Mouse (Mus musculus): Measurements from ENCODE around the gene Hnrnpr. TPM values are rescaled to one million over a fixed set of nuclear protein-coding genes. Genes with fewer than 3 reads are reported as not detected.

The Hnrnpr gene
- polyA plus RNA-seq, 1 experiment from 2014 or later = 182 TPM

- H3K36me3 ChIP-seq = peaks cover under 1% of the 10 kb centered on the region; the same call in 1 of the 2 replicates
- ATAC-seq (ENCODE audit: low FRiP score) = peak; percentile 61
- H3K9me3 ChIP-seq (replicated peaks) = no peaks in the 10 kb centered on the region
- H3K4me2 ChIP-seq = peak overlapping the region; percentile 75
- peak overlapping the region; percentile 97 for H3K27ac ChIP-seq (replicated peaks)
- peaks cover 39% of the 10 kb centered on the region for H3K4me1 ChIP-seq
- H3K4me3 ChIP-seq (replicated peaks) = peak overlapping the region; percentile 91
- H3K27me3 ChIP-seq (replicated peaks) = no peaks in the 10 kb centered on the region
- H3K9ac ChIP-seq (replicated peaks) = peak overlapping the region; percentile 96
- WGBS = under 1% methylated on average over 73 of the region's 81 CpGs
Measured at GRCm38 (mm10) chr4:136311042-136311999, 579 bp downstream of the Hnrnpr start.

- Histone ChIP-seq H3K9me3 (replicated peaks) (no peaks in the 10 kb centered on the region), H3K4me1 (peaks cover 39% of the 10 kb centered on the region), H3K36me3 (peaks cover 5% of the 10 kb centered on the region; the same call in 1 of the 2 replicates), H3K27me3 (replicated peaks) (no peaks in the 10 kb centered on the region), H3K9ac (replicated peaks) (0 out of 2 replicates have a peak overlapping the region, but pooled peaks have one; percentile 32), H3K27ac (replicated peaks) (no peak overlapping the region), H3K4me2 (peak overlapping the region; percentile 75), H3K4me3 (replicated peaks) (peak overlapping the region; percentile 91)
- ATAC-seq (ENCODE audit: low FRiP score) = no peak
- 22% methylated on average over 4 of the region's 4 CpGs for WGBS
Measured at GRCm38 (mm10) chr4:136312616-136313015, 1.9 kb downstream of the Hnrnpr start.

- Histone ChIP-seq H3K9ac (replicated peaks) (no peak overlapping the region), H3K9me3 (replicated peaks) (no peaks in the 10 kb centered on the region), H3K4me1 (peaks cover 19% of the 10 kb centered on the region), H3K4me2 (no peak overlapping the region), H3K27ac (replicated peaks) (no peak overlapping the region), H3K36me3 (peaks cover 42% of the 10 kb centered on the region), H3K4me3 (replicated peaks) (no peak overlapping the region), H3K27me3 (replicated peaks) (no peaks in the 10 kb centered on the region)
- 81% methylated on average over 4 of the region's 4 CpGs for WGBS
- no peak for ATAC-seq (ENCODE audit: low FRiP score)
Measured at GRCm38 (mm10) chr4:136317667-136318066, 6.9 kb downstream of the Hnrnpr start.

GRCm38 (mm10) chr4:136320016-136320415 lies 9.3 kb downstream of the Hnrnpr start:
- ATAC-seq (ENCODE audit: low FRiP score) = no peak
- peaks cover 2% of the 10 kb centered on the region for H3K4me1 ChIP-seq
- no peaks in the 10 kb centered on the region for H3K27me3 ChIP-seq (replicated peaks)
- H3K4me2 ChIP-seq = no peak overlapping the region
- no peaks in the 10 kb centered on the region for H3K9me3 ChIP-seq (replicated peaks)
- H3K9ac ChIP-seq (replicated peaks) = no peak overlapping the region
- no peak overlapping the region for H3K27ac ChIP-seq (replicated peaks)
- peaks cover 42% of the 10 kb centered on the region for H3K36me3 ChIP-seq
- WGBS = 87% methylated on average over 4 of the region's 4 CpGs
- H3K4me3 ChIP-seq (replicated peaks) = no peak overlapping the region

- H3K27ac ChIP-seq (replicated peaks) = no peak overlapping the region
- 73% methylated on average over 2 of the region's 2 CpGs for WGBS
- no peak overlapping the region for H3K9ac ChIP-seq (replicated peaks)
- no peak overlapping the region for H3K4me2 ChIP-seq
- H3K4me1 ChIP-seq = no peaks in the 10 kb centered on the region
- H3K4me3 ChIP-seq (replicated peaks) = no peak overlapping the region
- peaks cover 36% of the 10 kb centered on the region for H3K36me3 ChIP-seq
- no peaks in the 10 kb centered on the region for H3K27me3 ChIP-seq (replicated peaks)
- H3K9me3 ChIP-seq (replicated peaks) = no peaks in the 10 kb centered on the region
- no peak for ATAC-seq (ENCODE audit: low FRiP score)
Measured at GRCm38 (mm10) chr4:136324226-136324625, 13.5 kb downstream of the Hnrnpr start.

- 95% methylated on average over 5 of the region's 5 CpGs for WGBS
- H3K36me3 ChIP-seq = peaks cover 21% of the 10 kb centered on the region; the same call in 1 of the 2 replicates
- no peak for ATAC-seq (ENCODE audit: low FRiP score)
- no peak overlapping the region for H3K4me3 ChIP-seq (replicated peaks)
- H3K27ac ChIP-seq (replicated peaks) = no peak overlapping the region
- H3K9ac ChIP-seq (replicated peaks) = no peak overlapping the region
- no peaks in the 10 kb centered on the region for H3K27me3 ChIP-seq (replicated peaks)
- no peak overlapping the region for H3K4me2 ChIP-seq
- H3K9me3 ChIP-seq (replicated peaks) = no peaks in the 10 kb centered on the region
- no peaks in the 10 kb centered on the region for H3K4me1 ChIP-seq
Measured at GRCm38 (mm10) chr4:136327238-136327637, 16.5 kb downstream of the Hnrnpr start.

- Histone ChIP-seq H3K27ac (replicated peaks) (no peak overlapping the region), H3K9me3 (replicated peaks) (no peaks in the 10 kb centered on the region), H3K9ac (replicated peaks) (no peak overlapping the region), H3K27me3 (replicated peaks) (no peaks in the 10 kb centered on the region), H3K4me2 (no peak overlapping the region), H3K4me1 (no peaks in the 10 kb centered on the region), H3K36me3 (peaks cover 29% of the 10 kb centered on the region), H3K4me3 (replicated peaks) (no peak overlapping the region)
- ATAC-seq (ENCODE audit: low FRiP score) = no peak
Measured at GRCm38 (mm10) chr4:136328115-136328514, 17.4 kb downstream of the Hnrnpr start.

- 96% methylated on average over 3 of the region's 3 CpGs for WGBS
- H3K36me3 ChIP-seq = peaks cover 47% of the 10 kb centered on the region
- H3K9me3 ChIP-seq (replicated peaks) = no peaks in the 10 kb centered on the region
- no peak overlapping the region for H3K4me3 ChIP-seq (replicated peaks)
- H3K4me2 ChIP-seq = no peak overlapping the region
- H3K27ac ChIP-seq (replicated peaks) = no peak overlapping the region
- no peaks in the 10 kb centered on the region for H3K4me1 ChIP-seq
- H3K9ac ChIP-seq (replicated peaks) = no peak overlapping the region
- no peaks in the 10 kb centered on the region for H3K27me3 ChIP-seq (replicated peaks)
- no peak for ATAC-seq (ENCODE audit: low FRiP score)
Measured at GRCm38 (mm10) chr4:136331709-136332108, 21.0 kb downstream of the Hnrnpr start.

- no peaks in the 10 kb centered on the region for H3K27me3 ChIP-seq (replicated peaks)
- no peaks in the 10 kb centered on the region for H3K4me1 ChIP-seq
- H3K9ac ChIP-seq (replicated peaks) = no peak overlapping the region
- ATAC-seq (ENCODE audit: low FRiP score) = no peak
- H3K36me3 ChIP-seq = peaks cover 48% of the 10 kb centered on the region
- no peak overlapping the region for H3K27ac ChIP-seq (replicated peaks)
- no peaks in the 10 kb centered on the region for H3K9me3 ChIP-seq (replicated peaks)
- 87% methylated on average over 3 of the region's 3 CpGs for WGBS
- H3K4me2 ChIP-seq = no peak overlapping the region
- H3K4me3 ChIP-seq (replicated peaks) = no peak overlapping the region
Measured at GRCm38 (mm10) chr4:136333191-136333590, 22.4 kb downstream of the Hnrnpr start.

GRCm38 (mm10) chr4:136335065-136335464 lies 24.3 kb downstream of the Hnrnpr start:
- peaks cover 46% of the 10 kb centered on the region for H3K36me3 ChIP-seq
- no peak for ATAC-seq (ENCODE audit: low FRiP score)
- WGBS = 65% methylated on average over 2 of the region's 2 CpGs

GRCm38 (mm10) chr4:136337129-136337528 lies 26.4 kb downstream of the Hnrnpr start:
- H3K27me3 ChIP-seq (replicated peaks) = no peaks in the 10 kb centered on the region
- H3K4me3 ChIP-seq (replicated peaks) = no peak overlapping the region
- peaks cover 46% of the 10 kb centered on the region for H3K36me3 ChIP-seq
- WGBS = 78% methylated on average over 4 of the region's 4 CpGs
- no peak overlapping the region for H3K4me2 ChIP-seq
- no peaks in the 10 kb centered on the region for H3K9me3 ChIP-seq (replicated peaks)
- ATAC-seq (ENCODE audit: low FRiP score) = no peak
- no peaks in the 10 kb centered on the region for H3K4me1 ChIP-seq
- H3K9ac ChIP-seq (replicated peaks) = no peak overlapping the region
- H3K27ac ChIP-seq (replicated peaks) = no peak overlapping the region

More at GRCm38 (mm10) chr4:136335065-136335464, 24.3 kb downstream of the Hnrnpr start:
- H3K4me2 ChIP-seq = no peak overlapping the region
- H3K27ac ChIP-seq (replicated peaks) = no peak overlapping the region
- H3K27me3 ChIP-seq (replicated peaks) = no peaks in the 10 kb centered on the region
- no peak overlapping the region for H3K4me3 ChIP-seq (replicated peaks)
- no peaks in the 10 kb centered on the region for H3K4me1 ChIP-seq
- H3K9ac ChIP-seq (replicated peaks) = no peak overlapping the region
- no peaks in the 10 kb centered on the region for H3K9me3 ChIP-seq (replicated peaks)

GRCm38 (mm10) chr4:136349616-136350015 lies 38.9 kb downstream of the Hnrnpr start:
- Histone ChIP-seq H3K4me2 (no peak overlapping the region), H3K9ac (replicated peaks) (no peak overlapping the region), H3K27me3 (replicated peaks) (no peaks in the 10 kb centered on the region), H3K36me3 (peaks cover 48% of the 10 kb centered on the region), H3K4me1 (no peaks in the 10 kb centered on the region), H3K4me3 (replicated peaks) (no peak overlapping the region), H3K27ac (replicated peaks) (no peak overlapping the region), H3K9me3 (replicated peaks) (no peaks in the 10 kb centered on the region)
- no peak for ATAC-seq (ENCODE audit: low FRiP score)
- WGBS = 95% methylated on average over 6 of the region's 6 CpGs
